Mouse (Mus musculus) frontal cortex, postnatal 14 days (tissue): Measurements from ENCODE around the gene Slc30a2.
"Not testable (repeated sequence)": the region's sequence is repeated elsewhere in the genome, so short reads cannot be mapped to it uniquely, and the experiment has no call there.

ENCODE experiments used
- DNase-seq, 2 experiments: peaks; one replicate each; pipeline ENCODE4 v3.0.0; 2022; ENCODE audit warnings: low spot score in 2 of 2

Slc30a2 gene

DNA sequence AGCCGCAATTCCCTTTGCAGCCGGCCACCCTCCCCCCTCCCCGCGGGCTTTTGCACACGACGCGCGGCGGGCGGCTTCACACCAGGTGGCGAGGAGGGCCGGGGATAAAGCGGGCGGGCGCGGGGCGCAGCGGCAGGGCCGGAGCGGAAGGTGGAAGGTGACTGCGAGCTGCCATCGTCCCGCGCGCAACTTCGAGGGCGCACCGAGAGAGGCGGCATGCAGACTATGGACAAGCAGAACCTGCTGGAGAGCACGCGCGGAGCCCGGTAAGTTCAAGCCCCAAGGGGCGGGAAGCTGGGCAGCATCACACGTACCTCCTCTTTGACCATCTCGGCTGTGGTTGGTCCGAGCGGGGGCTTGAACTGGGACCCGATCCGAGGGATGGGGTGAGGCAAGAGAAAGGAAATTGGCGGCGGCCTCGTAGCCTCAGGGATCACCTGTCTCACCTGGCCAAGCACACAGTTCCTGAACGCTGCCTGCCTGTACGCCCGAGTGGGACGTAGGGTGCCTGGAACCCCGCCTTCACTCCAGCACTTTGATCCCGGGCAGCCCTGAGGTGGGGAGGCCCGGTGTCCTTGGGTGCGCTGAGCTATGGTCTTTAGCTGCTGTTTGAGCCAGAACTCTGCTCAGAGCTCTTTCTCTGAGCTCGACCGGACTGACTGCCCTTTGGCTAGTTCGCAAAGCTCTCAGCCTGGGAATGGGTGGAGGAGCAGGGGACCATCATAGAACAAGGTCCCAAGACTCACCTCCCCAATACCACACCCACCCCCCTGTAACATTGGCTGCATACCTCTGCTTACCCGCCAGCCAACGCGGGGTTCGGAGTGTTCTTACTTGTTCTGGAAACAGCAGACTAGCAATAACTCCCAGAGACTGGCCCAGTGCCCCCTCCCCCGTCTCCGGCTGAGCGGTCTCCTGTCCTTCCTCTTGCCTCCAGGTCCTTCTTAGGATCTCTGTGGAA, at the start of gene Slc30a2:
Gene Slc30a2 (plus strand): TSS at position 111 of the 961 bp plus-strand sequence.
- DNase-seq = no peak

DNA sequence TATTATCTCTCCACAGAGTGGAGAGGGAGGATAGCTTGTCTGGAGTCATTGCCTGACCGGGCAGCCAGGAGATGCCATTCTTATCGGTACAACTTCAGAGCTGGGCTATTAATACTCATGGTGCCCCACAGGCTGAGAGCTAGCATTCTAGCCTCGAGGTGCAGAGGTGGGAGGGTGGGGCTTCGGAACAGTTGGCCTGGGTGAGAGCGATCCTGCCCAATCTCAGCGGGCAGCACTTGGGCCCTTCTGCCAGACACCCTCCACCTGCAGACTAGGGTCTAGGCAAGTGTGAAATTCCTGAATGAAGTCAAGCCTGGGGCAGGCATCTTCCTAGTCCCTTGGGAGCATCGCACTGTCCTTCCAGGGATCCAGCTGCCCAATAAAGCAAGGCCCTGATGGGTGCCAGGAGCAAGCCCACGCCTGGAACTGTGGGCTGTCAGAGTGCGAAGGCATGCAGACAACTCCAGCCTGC, 49.3 kb upstream of the Slc30a2 start:
- DNase-seq = no peak

DNA sequence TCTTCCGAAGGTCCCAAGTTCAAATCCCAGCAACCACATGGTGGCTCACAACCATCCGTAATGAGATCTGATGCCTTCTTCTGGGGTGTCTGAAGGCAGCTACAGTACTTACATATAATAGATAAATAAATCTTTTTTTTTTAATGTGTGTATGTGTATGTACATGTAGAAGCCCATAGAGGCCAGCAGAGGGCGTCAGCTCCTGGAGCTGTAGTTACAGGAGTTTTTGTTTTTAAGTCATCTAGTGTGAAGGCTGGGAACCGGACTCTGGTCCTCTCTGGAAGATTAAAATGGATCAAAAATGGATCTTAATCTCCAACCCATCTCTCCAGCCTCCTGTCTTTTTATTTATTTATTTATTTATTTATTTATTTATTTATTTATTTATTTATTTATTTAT, 46.9 kb upstream of the Slc30a2 start:
- DNase-seq = not testable (repeated sequence)

DNA sequence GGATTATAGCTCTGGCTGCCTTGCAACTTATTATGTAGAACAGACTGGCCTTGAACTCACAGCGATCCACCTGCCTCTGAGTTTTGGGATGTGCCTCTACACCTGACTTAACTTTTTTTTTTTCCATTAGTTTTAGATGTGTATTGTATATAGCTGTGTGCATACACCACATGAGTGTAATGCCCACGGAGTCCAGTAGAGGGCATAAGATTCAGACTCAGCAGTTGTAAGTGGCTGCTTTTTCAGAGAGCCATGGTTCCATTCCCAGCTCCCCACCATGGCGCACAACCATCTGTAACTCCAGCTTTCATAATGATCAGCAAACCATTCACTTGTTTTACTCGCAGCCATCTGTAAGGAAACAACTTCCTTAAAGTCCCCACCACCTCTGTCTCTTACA, 46.5 kb upstream of the Slc30a2 start:
- DNase-seq = no peak

DNA sequence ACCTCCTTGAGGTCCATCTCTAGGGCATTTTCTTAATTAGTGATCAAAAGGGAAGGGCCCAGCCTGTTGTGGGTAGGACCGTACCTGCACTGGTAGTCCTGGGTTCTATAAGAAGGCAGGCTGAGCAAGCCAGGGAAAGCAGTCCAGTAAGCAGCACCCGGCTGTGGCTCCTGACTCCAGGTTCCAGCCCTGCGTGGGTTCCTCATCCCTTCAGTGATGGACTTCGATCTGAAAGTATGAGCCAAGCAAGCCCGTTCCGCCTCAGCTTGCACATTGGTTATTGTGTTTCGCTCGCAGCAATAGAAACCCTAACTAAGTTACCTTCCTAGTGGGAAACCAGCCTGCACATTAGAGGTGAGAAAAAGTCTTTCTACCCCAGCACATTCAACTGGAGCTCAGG, 45.6 kb upstream of the Slc30a2 start:
- no peak for DNase-seq

DNA sequence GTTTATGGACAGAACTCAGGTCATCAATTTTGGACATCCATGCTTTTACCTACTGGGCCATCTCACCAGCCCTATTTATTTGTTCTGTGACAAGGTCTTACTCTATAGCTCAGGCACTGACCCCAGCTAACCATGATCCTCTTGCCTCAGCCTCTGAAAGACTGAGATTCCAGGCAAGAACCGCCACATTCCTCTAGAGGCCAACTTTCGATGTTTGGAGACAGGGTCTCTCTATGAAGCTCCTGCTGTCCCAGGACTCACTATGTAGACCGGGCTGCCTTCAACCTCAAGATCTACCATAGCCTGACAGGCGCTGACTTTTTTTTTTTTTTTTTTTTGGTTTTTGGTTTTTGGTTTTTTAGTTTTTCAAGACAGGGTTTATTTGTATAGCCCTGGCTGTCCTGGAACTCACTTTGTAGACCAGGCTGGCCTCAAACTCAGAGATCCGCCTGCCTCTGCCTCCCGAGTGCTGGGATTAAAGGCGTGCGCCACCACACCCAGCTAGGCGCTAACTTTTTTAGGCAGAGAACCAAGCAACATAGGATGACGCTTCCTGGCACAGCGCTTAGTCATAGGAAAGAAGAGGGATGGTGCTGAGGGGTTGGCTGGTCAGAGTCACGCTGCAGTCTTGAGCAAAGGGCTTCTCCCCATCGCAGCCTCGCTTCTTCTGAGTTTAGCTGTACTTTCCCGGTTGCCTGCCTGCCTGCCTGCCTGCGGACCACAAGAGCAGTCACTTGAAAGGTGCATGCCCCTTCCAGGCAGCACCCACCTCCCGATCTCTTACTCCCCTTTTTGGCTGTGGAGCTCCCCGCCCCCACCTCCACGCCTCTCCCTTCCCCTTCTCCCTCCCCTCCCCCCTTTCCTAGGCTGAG, 44.1 kb upstream of the Slc30a2 start:
- no peak for DNase-seq

DNA sequence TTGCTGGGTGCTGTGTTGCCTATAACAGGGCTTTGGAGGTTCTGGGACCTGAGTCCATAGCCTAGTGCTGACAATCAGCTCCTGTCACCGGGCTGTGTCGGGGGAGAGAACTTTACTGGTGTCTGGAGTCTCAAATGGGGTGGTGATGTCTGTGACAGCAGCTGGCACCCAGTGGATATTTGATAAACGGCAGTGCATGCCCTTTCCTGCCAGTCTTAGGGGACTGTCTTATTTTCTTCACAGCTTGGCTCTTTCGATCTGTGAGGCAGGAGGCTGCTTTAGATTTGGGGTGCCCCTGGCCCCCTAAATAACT, 43.5 kb upstream of the Slc30a2 start:
- DNase-seq = no peak

DNA sequence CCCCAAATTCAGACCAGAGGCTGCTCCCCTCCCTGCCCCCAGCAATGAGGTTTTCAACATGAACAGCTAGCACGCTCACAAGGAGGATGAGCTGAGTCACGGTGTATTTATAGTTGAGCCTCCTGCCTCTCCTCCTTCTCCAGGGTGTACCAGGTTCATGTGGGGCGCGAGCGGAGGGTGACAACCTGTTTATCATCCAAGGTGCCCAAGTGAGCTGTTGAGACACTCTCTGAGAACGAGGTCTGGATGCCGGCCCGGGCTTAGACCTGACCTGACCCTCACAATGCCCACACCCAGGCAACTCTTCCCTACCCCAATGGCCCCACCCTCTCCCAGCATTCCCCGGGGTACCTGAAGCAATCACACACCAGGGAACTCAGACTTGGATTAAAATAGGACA, 42.7 kb upstream of the Slc30a2 start:
- no peak for DNase-seq

DNA sequence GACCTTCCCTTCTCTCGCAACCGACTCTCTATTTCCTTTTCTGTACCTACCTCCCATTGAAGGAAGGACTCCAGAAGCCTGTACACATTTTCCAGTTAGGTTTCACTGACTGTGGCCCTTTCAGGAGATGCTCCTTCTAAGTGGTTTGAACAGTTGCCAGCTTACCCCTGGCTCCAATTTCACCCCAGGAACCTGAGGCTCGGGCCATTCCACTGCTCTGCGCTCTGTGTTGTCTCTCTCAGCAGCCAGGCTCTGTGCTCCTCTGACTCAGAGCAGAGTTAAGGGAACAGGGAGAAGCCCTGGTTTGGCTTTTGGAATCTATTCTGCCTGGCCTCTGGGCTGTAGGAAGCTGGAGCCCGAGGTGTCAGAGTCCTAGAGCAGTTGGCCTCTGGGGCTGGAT, 40.9 kb upstream of the Slc30a2 start:
- DNase-seq = no peak

DNA sequence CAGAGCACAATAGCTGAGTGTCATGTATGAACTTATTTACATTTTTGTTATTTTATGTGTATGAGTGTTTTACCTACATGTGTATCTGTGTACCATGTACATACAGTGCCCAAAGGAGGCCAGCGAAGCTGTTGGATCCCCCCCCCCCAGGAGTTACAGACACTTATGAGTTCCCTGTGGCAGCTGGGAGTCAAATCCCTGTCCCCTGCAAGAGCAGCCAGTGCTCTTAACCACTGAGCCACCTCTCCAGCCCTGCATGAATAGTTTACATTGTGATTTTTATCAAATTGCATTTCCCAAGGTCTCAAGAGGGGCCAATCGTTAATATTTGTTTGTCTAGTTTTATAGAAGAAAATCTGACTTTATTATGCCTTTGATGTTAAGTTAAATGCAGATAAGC, 36.0 kb upstream of the Slc30a2 start:
- no peak for DNase-seq

DNA sequence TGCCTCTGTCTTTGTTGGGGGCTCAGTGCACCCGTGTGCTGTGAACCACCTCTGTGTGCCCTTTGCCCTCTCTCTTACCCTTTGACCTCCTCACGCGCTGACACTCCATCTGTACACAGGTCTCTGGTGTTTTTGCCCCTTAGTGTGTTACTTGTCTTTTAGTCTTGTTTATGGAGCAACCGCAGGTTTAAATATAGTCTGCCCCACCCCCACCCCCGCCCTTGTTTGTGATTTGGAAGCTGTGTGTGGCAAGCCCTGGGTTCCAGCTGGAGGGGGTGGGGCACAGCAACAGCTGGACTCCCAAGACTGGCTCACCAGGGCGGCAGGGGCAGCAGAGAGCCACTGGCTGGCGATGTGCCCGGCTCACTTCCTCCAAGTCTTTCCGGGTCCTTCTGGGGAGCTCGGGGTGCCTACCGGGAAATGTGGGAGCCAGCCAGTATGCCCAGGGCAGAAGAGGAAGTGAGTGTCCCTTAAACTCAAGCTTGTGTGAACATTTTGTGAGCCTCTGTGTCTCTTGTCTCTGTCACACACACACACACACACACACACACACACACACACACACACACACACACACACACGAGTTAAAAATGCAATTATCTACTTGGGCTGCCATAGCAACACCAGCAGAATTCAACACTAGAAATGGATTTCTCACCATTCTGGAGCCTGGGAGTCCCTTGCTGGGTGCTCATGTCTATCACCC, 35.5 kb upstream of the Slc30a2 start:
- DNase-seq = peak; percentile 47 to 59

DNA sequence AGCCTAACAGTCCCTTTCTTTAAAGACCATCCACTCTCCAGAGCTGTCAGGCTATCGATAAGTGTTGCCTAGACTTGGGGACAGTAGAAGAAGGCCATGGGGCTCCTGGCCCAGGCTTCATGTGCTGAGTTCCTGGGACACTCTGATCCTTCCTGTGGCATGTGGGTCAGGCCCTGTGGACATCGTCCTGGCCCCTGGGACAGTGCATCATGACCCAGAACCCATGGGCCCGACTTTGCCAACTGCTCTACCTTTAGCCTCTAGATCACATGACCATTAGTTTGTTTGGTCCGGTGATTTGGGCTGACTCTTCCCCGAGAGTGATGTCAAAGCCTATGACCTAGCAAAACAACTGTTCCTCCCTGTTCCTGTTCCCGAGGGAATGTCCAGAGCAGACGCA, 32.9 kb upstream of the Slc30a2 start:
- no peak for DNase-seq

DNA sequence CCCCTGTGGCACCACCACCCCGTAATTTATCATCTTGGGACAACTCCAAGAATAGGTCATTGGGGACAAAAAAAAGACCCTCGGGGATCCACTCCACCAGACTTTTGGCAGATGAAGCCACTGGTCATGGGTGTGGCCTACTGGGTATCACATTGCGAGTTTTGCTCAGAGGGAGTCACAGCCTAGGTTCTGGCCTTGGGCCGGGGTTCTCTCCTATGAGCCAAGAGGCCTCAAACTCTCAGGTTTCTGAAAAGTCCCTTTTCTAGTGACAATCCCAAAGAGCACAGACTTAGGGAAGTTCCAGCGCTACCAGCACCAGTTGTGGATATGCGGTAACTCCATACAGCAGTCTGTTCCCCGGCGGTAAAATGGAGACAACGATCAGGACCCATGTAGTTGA, 32.3 kb upstream of the Slc30a2 start:
- DNase-seq = no peak

DNA sequence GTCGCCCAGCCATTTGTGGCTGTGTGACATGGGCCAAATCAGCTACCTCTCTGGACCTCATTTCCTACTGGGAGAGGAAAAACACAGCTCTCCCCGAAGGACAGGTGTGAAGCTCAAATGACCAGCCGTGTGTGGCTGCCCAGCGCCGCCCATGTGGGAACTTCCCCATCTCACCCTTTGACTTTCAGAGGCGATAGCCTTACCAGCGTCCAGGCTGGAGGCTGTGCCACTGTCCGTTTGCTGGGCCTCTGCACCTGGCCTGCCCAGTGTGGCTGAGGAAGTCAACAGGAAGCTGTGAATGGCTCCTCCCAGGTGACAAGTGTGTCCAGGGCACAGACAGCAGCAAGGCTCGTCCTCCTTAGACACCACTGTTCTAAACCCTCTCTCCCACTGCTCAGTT, 31.2 kb upstream of the Slc30a2 start:
- no peak for DNase-seq

DNA sequence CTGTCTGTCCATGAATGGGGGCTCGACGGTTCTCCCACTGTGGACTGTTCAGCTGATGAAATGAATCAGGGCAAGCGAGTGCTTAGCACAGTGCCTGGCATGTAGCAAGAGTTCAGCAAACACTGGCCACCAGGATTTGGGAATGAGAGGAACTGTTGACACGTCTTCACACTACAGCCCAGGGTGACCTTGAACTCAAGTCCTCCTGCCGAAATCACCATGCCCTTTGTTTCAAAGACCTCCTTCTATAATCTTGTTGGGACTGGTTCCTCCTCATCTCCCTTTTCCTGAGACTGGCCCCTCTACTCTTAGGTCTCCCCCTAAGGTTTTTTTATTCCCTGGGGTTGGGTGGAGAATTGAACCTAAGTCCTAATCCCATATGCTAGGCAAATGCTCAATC, 30.6 kb upstream of the Slc30a2 start:
- no peak for DNase-seq

DNA sequence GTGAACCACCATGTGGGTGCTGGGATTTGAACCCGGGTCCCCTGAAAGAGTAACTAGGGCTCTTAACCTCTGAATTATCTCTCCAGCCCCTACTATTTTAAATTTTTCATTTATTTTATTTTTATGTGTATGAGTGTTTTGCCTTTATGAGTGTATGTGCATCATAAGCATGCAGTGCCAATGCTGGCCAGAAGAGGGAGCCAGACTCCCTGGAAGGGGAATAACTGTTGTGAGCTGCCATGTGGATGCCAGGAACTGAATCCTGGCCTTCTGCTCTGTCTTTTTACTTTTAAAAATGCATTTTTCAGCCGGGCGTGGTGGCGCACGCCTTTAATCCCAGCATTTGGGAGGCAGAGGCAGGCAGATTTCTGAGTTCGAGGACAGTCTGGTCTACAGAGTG, 30.1 kb upstream of the Slc30a2 start:
- DNase-seq = no peak

DNA sequence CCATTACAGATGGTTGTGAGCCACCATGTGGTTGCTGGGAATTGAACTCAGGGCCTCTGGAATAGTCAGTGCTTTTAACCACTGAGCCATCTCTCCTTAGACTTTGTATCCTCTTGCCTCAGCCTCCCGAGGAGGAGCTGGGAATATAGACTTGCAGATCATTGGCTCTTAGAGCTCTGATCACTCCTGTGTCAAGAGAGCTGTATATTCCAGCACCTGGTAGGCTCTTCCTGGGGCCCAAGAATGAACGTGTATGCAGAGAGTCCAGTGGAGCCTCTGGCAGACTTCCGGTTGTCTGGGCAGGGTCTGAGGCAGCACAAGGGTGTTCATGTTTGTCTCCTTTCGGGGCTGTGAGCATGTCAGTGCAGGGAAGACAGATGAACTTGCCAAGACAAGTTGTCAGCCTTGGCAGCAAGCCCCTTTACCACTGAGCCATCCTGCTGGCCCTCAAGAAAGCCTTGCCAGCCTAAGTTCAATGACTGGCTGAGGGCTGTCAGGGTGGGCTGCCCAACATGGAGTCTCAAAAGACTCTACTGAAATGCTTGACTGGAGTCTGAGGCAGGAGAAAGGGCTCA, 28.8 kb upstream of the Slc30a2 start:
- DNase-seq = no peak

DNA sequence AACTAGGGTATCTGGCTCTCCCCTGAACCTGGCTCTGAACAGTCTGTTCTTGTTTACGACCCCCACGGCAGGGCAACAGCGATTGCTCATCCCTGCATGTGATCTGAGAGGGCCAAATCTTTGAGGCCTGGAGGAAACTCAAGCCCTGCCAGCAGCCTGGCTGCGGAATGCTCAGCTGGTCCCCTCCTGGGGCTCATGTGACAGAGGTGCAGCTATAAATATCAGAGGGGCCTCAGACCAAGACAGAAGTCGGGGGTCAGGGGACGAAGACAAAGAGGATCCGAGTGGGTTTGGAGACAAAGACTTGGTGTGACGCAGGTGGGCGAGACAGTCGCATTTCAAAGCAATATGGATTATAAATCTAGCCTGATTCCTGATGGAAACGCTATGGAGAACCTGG, 28.1 kb upstream of the Slc30a2 start, which contains the start of gene Trim63:
Gene Trim63 (plus strand): TSS at position 245 of the 400 bp plus-strand sequence.
- DNase-seq = no peak

DNA sequence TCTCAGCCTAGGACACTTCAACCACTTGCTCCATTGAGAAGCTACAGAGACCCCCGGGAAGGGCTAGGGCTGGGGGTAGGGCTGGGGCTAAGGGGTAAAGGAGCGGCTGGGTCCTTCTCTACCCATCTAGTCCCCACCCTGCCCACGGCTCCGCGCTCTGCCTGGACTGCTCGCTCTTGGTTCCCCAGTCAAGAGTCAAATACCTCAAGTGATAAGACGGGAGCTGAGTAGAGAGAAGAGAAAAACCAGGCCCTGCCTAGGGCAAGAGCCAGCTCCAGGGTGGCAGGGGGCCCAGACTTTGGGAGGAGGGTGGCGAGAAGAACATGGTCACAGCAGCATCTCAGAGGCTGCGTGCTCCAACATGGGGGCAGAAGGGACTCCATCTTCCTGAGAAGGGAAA, 27.5 kb upstream of the Slc30a2 start:
- no peak for DNase-seq

DNA sequence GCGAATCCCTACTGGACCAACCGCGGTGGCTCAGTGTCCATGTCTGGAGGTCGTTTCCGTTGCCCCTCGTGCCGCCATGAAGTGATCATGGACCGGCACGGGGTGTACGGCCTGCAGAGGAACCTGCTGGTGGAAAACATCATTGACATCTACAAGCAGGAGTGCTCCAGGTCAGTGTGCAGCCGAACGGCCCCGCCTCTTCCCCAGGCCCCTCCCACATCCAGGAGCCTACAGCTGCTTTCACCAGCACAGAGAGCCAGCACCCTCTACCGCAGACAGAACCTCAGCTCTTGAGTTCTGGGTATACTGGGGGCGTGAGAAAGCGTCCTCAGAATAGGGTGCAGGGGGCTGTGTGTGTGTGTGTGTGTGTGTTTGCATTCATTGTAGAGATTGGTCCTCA, 26.6 kb upstream of the Slc30a2 start:
- no peak for DNase-seq

DNA sequence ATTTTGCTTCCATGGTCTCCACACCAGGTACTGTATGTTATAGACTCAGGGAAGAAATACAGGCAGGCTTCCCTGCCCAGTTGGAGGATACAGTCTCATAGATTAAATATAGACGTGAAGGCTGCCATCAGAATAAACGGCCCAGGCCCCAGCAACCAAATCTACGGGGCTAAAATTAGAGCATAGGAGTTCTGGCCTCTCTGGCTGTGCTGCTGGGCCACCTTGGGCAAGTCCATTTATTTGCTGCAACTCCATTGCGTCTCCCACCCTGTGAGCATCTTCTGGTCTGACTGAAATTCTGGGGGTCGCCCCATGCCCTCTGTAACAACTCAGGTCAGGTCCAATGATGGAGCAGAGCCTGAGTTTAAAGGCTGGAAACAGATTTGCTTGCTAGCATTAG, 23.9 kb upstream of the Slc30a2 start:
- DNase-seq = no peak

DNA sequence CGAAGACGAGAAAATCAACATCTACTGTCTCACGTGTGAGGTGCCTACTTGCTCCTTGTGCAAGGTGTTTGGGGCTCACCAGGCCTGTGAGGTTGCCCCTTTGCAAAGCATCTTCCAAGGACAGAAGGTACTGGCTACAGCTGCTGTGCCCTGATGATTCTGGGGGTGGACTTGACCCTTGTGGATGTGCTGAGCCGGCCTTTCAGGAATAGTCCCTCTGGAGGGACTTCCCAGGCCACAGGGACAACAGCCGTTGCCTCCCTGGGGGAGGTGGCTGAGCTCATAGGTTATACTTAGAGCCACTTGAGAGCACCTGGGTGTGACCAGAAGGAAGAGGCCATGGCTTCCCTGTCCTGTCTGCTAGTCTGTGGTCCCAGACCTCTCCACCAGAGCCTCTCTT, 23.3 kb upstream of the Slc30a2 start:
- DNase-seq = no peak
